Mouse (Mus musculus) spleen, adult 2 months (tissue): Measurements from ENCODE around the gene Rnf145. TPM values are rescaled to one million over a fixed set of nuclear protein-coding genes. Genes with fewer than 3 reads are reported as not detected.

Source experiments
- DNase-seq, 2 experiments: peaks; one replicate each; pipeline versions ENCODE4 v3.0.0 to v3.0.0-alpha.2; 2012 to 2021; ENCODE audit warnings: low spot score in 2 of 2, low read depth in 1 of 2
- H3K27ac ChIP-seq: fragments of 200-500 bp; 2 replicates; pipeline ENCODE4 v1.5.1; 2012; ENCODE audit warnings: low read length, inconsistent platforms; ENCODE audit not compliant: insufficient read depth
- H3K27me3 ChIP-seq: fragments of 200-500 bp; 2 replicates; pipeline ENCODE4 v1.6.1; 2012; ENCODE audit warnings: mild to moderate bottlenecking, moderate library complexity, low read length, inconsistent platforms; ENCODE audit not compliant: control insufficient read depth, insufficient read depth
- H3K36me3 ChIP-seq: fragments of 200-500 bp; 2 replicates; pipeline ENCODE4 v1.6.1; 2012; ENCODE audit warnings: mild to moderate bottlenecking, low read length, inconsistent platforms; ENCODE audit not compliant: control insufficient read depth, insufficient read depth
- H3K4me1 ChIP-seq: fragments of 200-500 bp; 2 replicates; pipeline ENCODE4 v1.6.1; 2011; ENCODE audit warnings: inconsistent platforms; ENCODE audit not compliant: control insufficient read depth, insufficient read depth, insufficient read length
- H3K4me3 ChIP-seq: fragments of 200-500 bp; 2 replicates; pipeline ENCODE4 v1.5.1; 2011; ENCODE audit warnings: mild to moderate bottlenecking, inconsistent platforms; ENCODE audit not compliant: insufficient read depth, insufficient read length; ENCODE audit errors: extremely low read depth
- CTCF ChIP-seq: fragments of 200-500 bp; IDR thresholded peaks from 2 replicates; pipeline ENCODE4 v1.5.1; 2011; ENCODE audit warnings: mild to moderate bottlenecking, inconsistent platforms; ENCODE audit not compliant: insufficient read depth, insufficient read length, insufficient replicate concordance; ENCODE audit errors: extremely low read depth
- POLR2A ChIP-seq: fragments of 200-500 bp; IDR thresholded peaks from 2 replicates; pipeline ENCODE4 v1.6.1; 2011; ENCODE audit warnings: low read depth, low read length, inconsistent platforms
- WGBS: fragments of 180-500 bp; shearing (Covaris S2); methylation state at CpG from one replicate; pipeline ENCODE4 v1.1.7; 2018; 5-methylcytosine and 5-hydroxymethylcytosine counted together
- polyA plus RNA-seq: library from polyadenylated mRNA; depleted of rRNA; stranded (reverse); fragments of >200 nt; gene quantifications from 2 replicates; pipeline ENCODE4 v1.2.3, GENCODE M21; 2012

Gene Rnf145
- polyA plus RNA-seq, 1 experiment: 65.5 TPM

GRCm38 (mm10) chr11:44548816-44549215 lies 30.1 kb downstream of the Rnf145 start:
- 98% methylated on average over 12 of the region's 12 CpGs for WGBS
- TF ChIP-seq POLR2A: no peak
- H3K4me3 ChIP-seq: no peak overlapping the region
- H3K36me3 ChIP-seq: peaks cover 49% of the 10 kb centered on the region
- H3K27me3 ChIP-seq: no peaks in the 10 kb centered on the region
- H3K4me1 ChIP-seq: peaks cover 17% of the 10 kb centered on the region; the same call in 1 of the 2 replicates
- no peak overlapping the region for H3K27ac ChIP-seq
- no peak for DNase-seq

GRCm38 (mm10) chr11:44549511-44550278 lies 30.9 kb downstream of the Rnf145 start:
- no peak for DNase-seq
- TF ChIP-seq POLR2A (no peak), CTCF (no peak)
- Histone ChIP-seq H3K4me3 (no peak overlapping the region), H3K27ac (no peak overlapping the region), H3K4me1 (peaks cover 10% of the 10 kb centered on the region; the same call in 1 of the 2 replicates), H3K36me3 (peaks cover 49% of the 10 kb centered on the region), H3K27me3 (no peaks in the 10 kb centered on the region)
- 94% methylated on average over 10 of the region's 10 CpGs for WGBS

- no peak overlapping the region for H3K4me3 ChIP-seq
- no peak for DNase-seq
- peaks cover 52% of the 10 kb centered on the region for H3K36me3 ChIP-seq
These were observed 32.2 kb downstream of the Rnf145 start for GRCm38 (mm10) chr11:44550996-44551395.

DNA sequence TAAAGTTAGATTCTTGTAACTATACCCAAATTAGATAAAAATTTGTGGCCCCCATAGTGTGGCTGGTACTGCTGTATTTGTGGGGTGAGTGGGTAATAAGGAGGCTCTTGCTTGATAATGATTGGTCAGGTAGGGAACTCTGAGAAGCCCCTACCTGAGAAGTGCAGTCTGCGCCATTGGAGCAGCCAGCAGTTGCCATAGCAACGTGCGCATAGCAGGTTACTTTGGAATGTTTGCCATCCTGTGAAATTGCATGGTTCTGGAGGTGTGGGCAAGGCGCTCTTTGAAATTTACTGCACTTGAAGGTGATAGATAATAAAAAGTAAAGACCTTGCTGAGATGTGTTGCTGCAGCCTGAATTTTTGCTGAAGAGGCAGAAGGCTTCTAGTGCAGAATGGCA lies 35.6 kb downstream of the Rnf145 start:
- H3K4me1 ChIP-seq: peaks cover 5% of the 10 kb centered on the region; the same call in 1 of the 2 replicates
- WGBS: 97% methylated on average over 4 of the region's 4 CpGs
- no peak overlapping the region for H3K27ac ChIP-seq
- TF ChIP-seq POLR2A (no peak), CTCF (no peak)
- peaks cover 56% of the 10 kb centered on the region for H3K36me3 ChIP-seq
- no peak for DNase-seq
- H3K4me3 ChIP-seq: no peak overlapping the region
- no peaks in the 10 kb centered on the region for H3K27me3 ChIP-seq

More at GRCm38 (mm10) chr11:44550996-44551395, 32.2 kb downstream of the Rnf145 start:
- 99% methylated on average over 6 of the region's 6 CpGs for WGBS
- no peak for TF ChIP-seq CTCF
- no peak for TF ChIP-seq POLR2A
- Histone ChIP-seq H3K4me1 (peaks cover 3% of the 10 kb centered on the region; the same call in 1 of the 2 replicates), H3K27ac (no peak overlapping the region), H3K27me3 (no peaks in the 10 kb centered on the region)

GRCm38 (mm10) chr11:44558521-44558920 lies 39.8 kb downstream of the Rnf145 start:
- no peaks in the 10 kb centered on the region for H3K27me3 ChIP-seq
- peaks cover 51% of the 10 kb centered on the region for H3K36me3 ChIP-seq
- H3K27ac ChIP-seq: no peak overlapping the region
- 84% methylated on average over 3 of the region's 3 CpGs for WGBS
- no peak for TF ChIP-seq POLR2A
- TF ChIP-seq CTCF: no peak
- no peak for DNase-seq
- H3K4me3 ChIP-seq: no peak overlapping the region
- H3K4me1 ChIP-seq: peaks cover 5% of the 10 kb centered on the region; the same call in 1 of the 2 replicates

GRCm38 (mm10) chr11:44559466-44559865 lies 40.7 kb downstream of the Rnf145 start:
- 91% methylated on average over 6 of the region's 6 CpGs for WGBS
- no peak overlapping the region for H3K27ac ChIP-seq
- no peaks in the 10 kb centered on the region for H3K27me3 ChIP-seq
- TF ChIP-seq POLR2A: no peak
- no peak for TF ChIP-seq CTCF
- DNase-seq: no peak
- no peak overlapping the region for H3K4me3 ChIP-seq
- H3K4me1 ChIP-seq: peaks cover 5% of the 10 kb centered on the region; the same call in 1 of the 2 replicates
- peaks cover 54% of the 10 kb centered on the region for H3K36me3 ChIP-seq

DNA sequence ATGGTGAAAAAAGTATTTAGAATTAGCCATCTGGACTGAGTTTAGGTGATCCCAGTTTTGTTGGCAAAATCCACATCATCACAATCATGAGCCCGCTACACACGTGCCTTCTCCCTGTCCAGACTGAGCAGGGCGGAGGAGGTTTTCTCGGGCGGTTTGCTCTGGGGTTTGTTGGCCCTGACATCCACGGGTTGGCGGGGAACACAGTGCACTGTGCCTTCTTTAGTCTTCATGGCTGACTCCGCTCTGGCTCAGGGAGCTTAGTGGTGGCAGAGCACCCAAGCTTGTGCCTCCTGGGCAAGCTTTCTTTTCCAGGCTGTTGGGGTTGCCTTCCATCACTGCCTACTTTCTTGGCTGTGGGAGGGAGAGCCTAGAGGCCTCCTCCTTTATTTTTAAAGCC lies 41.6 kb downstream of the Rnf145 start:
- Histone ChIP-seq H3K27ac (no peak overlapping the region), H3K4me3 (no peak overlapping the region), H3K36me3 (peaks cover 57% of the 10 kb centered on the region), H3K4me1 (peaks cover 5% of the 10 kb centered on the region; the same call in 1 of the 2 replicates), H3K27me3 (no peaks in the 10 kb centered on the region)
- TF ChIP-seq POLR2A (no peak), CTCF (no peak)
- DNase-seq: no peak
- WGBS: 91% methylated on average over 8 of the region's 8 CpGs
